Mouse (Mus musculus) c-Kit-positive CD71-positive TER-119-positive erythroid progenitor cells, embryonic 14.5 days (primary cell): ENCODE measurements around the gene AC124502.3.

ENCODE experiments used
- DNase-seq: peaks from one replicate; pipeline ENCODE4 v3.0.0-alpha.2; 2013; ENCODE audit warnings: low spot score

Gene AC124502.3

DNA sequence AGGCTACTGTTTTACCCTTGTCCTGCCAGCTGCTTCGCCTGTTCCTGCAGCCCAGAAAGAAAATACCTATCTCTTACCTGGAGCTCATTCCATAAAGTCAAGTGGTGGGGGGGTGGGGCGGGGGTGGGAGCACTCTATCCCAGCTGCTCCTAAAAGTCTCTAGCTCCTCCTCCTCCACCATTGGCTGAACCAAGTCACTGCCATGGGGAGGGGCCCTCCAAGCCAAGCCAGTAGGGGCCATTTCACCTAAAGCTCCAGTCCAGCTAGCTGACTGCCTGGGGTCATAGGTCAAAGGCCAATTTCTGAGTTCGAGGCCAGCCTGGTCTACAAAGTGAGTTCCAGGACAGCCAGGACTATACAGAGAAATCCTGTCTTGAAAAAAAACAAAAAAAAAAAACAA lies 6.0 kb upstream of the AC124502.3 start:
- DNase-seq, result no peak

DNA sequence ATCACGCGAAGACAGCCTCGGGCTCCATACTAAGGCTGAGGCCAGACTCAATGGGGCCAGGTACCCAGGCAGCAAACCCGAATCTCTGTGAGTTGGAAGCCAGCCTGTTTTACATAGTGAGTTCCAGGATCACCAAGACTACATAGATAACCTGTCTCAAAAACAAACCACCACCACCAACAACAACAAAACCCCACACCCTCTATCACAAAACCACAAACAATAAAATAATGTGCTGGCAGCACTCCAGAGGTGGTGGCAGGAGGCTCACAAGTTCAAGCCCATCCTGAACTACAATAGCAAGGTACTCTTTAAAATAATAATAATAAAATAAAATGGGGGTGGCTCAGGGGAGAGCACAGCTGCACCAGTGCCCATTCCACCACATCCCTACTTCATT lies 2.1 kb upstream of the AC124502.3 start:
- DNase-seq, result no peak

DNA sequence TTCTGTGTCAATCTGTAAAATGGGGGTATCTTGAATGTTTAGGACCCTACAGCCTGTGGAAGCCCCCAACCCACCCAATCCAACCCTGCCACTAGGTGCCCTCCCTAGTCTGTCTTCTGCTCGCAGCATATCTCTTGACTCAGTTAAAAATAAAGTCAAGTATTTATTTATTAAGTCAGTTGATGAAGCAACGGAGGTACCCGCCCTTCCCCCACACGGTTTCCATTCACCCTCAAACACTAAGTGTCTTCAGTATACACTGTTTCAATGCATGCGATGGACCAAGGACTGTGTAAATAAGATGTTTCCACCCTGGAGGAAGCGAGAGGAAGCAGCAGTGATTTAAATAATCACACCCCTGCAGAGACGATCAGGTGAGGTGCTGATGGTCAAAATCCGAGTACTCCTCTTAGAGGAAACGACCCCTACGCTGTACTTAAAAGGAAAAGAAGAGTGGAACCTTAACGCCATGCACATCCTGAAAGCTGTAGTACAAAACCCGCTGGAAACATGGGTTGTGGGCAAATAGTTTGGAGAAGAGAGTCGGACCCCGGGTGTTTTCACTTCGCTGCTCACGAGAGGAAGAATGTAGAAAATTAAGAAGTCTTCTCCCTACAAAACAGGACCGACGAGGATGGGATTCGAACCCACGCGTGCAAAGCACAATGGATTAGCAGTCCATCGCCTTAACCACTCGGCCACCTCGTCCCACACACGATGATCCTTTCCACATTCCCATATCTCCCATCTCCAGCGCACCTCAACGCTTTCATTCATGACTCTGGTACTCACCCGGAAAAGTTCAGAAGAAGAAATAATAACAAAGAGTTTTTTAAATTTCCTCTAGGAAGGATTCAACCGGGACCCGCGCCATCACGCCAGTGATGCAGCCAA lies 766 bp upstream of the AC124502.3 start:
- peak; percentile 70 for DNase-seq

DNA sequence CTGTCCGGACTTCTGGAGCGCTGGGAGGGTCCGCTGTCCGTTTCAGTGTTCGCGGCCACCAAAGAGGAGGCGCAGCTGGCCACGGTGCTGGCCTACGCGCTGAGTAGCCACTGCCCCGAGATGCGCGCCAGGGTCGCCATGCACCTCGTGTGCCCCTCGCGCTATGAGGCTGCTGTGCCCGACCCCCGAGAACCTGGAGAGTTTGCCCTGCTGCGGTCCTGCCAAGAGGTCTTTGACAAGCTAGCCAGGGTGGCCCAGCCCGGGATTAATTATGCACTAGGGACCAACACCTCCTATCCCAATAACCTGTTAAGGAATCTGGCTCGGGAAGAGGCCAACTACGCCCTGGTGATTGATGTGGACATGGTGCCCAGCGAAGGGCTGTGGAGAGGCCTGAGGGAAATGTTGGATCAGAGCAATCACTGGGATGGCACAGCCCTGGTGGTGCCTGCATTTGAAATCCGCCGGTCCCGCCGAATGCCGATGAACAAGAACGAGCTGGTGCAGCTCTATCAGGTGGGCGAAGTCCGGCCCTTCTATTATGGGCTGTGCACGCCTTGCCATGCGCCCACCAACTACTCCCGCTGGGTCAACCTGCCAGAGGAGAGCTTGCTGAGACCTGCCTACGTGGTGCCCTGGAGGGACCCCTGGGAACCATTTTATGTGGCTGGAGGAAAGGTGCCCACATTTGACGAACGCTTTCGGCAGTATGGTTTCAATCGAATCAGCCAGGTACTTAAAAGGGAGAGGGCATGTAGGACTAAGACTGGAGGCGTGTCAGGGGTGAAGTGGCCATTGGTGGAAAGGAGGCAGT lies 817 bp downstream of the AC124502.3 start:
- no peak for DNase-seq

DNA sequence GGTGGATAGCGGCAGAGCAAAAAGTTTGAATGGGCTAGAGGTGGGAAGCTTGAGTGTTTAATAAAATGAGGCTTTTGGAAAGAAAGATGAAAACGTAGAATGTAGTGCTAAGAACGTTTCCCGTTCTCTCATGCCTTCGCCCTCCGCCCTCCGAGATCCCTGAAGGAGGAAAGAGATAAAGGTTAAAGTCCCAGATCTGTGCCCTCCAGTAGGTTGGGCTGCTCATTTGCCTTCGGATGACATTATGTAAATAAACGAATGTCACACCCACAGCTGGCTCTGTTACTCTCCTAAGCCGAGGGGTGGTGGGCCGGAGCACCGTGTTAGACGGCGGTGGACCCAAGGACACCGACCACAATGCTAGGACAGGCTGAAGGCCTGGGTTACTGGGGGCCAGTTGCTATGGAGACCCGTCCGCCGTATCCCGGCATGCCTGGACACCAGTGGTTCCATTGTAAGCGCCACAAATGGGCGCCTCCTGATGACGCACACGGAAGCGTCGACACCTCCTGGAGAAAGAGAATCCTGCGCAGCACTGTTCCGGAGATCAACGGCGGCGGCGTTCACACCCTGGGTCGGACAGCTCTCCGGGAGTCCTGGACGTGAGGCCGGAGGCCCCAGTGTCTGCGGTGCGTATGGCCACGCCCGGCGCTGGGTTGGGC lies 2.3 kb downstream of the AC124502.3 start, which contains the start of gene Brms1:
Brms1 (plus strand) TSS at position 493 of the 662 bp plus-strand sequence.
- peak; percentile 93 for DNase-seq

DNA sequence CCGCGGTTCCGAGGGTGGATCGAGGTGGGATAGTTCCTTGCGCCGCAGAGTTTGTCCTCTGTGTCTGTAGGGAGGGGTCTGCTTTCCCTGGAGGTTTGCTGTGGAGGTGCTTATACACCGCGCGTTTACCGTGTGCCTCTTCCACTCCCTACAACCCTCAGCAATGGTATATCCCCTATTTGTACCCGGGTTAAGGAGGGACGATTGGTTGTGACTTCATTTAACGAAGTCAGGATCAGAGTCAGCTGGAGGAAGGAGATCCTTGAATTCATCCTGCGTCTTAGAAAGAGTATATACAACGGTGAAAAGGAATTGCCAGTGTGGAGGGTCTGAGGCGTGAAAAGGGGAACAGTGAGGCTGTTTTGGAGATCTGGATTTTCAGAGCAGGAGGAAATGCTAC lies 2.9 kb downstream of the AC124502.3 start:
- DNase-seq, result no peak

DNA sequence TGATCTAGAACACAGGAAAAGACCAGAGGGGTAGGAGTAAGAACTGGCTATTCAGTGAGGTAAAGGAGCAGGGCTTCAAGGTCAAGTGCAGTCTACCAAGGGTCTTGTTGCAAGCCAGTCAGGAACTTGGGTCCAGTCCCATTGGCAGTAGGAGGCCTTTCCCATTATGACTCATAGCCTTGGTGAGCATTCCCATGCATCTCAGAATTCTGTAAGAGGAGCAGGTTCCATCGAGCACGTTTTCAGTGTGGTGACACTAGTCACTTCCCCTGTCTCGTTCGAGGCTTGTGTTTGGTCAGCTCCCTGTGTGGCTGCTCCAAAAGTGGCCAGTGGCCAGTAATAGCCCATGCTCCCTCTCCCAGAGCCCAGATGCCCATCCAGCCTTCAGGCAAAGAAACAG lies 6.8 kb downstream of the AC124502.3 start:
- no peak for DNase-seq

DNA sequence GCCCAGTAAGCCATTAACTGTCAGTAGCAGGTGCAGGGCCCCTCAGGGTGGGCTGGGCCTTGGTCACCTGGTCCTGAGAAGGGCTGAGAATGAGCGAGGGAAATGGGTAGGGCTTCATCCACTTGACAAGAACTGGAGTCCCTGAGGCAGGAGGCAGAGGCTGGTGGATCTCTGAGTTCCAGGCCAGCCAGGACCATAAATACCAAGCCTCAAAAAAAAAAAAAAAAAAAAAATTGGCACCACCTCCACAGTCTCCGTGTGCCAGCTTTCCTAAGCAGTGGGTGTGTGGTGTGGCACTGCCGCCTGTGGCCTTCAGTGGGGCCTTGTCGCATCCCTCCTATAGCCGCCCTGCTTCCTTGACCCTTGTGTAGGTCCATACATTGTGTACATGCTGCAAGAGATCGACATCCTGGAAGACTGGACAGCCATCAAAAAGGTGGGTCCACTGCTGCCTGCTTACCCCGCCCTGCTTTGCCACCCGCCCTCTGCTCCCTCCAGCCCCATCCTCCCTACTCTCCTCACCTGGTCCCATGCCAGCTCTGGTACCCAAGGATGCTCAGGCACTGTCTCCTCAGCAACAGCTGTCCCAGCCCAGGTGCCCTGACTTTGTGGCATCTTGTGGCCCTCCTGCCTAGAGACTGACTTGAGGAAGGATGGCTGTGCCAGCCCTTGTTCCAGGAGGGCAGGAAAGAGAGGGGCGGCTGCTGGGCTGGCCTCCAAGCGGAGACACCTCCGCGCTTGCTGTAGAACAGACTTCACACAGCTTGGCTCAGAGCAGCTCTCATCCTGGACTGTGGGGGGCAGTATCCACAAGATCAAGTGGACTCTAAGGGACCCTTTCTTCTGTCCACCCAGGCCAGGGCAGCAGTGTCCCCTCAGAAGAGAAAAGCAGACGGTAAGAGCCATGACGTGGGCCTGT lies 9.7 kb downstream of the AC124502.3 start:
- no peak for DNase-seq

DNA sequence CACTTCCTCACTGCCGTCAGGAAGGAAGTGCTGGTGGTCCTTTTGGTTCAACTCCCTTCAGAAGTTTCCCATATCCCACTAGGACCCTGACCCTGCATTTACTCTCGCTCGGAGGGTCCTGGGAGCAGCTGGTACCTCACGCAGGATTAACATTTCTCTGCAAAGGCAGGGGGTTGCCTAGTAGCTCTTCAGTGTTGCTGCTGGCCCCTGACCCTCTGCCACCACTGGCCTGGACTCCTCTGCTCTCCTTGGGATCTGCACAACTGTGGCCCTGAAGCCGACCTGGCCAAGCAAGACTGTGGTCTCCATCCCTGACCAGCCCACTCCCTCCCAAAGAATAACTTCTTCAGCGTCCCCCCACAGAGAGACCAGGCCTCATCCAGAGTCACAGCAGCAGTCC lies 10.6 kb downstream of the AC124502.3 start:
- DNase-seq, result no peak

DNA sequence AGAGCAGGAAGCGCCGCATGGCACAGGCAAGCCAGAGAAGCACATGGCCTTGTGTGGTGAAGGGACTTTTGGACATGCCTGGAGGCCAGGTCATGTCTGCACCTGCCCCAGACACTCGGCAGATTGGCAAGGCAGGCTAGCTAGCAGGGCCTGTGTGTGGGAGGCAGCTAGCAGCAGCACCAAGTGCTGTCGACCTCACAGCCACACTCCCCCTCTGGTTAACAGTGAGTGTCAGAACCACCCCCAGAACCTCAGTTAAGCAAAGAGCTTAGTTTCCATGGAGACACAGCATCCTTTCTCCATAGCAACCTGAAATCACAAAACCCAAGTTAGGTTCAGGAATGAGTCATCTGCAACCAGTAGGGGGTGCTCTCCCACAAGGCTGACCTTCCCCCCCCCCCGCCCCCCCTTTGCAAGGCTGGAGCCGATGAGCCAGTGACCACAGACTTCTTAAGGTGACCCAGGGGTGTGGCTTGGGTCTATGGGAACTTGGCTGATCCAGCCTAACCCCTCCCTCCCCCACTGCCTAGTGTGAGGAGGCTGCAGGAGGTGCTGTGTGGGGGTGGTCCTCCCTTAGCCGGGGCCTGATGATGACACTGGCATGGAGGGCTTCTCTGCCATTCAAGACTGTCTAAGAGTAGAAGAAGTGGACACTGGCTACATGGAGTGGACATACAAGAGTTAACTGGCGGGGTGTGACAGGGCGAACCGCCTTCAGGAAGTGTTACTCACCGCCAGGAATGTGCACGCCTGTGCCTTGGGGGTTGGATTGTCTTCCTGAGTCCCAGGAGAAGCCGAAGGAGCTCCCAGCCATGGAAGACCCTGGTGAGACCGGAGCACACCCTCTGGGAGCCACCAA lies 11.6 kb downstream of the AC124502.3 start, which contains the start of gene Rin1:
Rin1 (plus strand) TSS at position 435 of the 859 bp plus-strand sequence.
- no peak for DNase-seq

DNA sequence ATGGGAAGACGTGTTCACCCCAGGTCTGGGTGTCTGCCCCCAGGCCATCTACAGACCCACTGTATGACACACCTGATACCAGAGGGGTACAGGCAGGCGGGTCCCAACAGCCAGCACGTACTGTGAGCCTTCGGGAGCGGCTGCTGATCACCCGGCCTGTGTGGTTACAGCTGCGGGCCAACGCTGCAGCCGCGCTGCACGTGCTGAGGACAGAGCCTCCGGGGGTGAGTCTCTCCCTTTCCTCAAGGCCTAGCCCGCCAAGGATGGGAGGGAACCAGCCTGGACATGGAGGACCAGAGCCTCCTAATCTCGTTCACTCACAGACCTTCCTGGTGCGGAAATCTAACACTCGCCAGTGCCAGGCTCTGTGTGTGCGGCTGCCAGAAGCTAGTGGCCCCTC lies 12.3 kb downstream of the AC124502.3 start:
- DNase-seq, result no peak

DNA sequence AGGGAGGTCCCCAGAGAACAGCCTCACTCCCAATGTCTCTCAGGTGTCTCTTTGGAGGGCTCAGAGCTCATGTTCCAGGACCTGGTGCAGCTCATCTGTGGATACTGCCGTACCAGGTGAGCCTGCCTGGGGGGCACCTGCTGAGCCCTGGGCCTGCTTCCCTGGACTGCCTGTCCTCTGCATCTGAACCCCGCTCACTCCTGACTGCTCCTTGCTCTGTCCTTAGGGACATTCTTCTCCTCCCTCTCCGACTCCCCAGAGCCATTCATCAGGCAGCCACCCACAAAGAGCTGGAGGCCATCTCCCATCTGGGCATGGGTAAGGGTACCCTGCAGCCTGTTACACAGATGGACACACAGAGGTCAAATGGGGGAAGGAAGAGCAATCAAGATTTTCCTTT lies 12.8 kb downstream of the AC124502.3 start:
- no peak for DNase-seq

DNA sequence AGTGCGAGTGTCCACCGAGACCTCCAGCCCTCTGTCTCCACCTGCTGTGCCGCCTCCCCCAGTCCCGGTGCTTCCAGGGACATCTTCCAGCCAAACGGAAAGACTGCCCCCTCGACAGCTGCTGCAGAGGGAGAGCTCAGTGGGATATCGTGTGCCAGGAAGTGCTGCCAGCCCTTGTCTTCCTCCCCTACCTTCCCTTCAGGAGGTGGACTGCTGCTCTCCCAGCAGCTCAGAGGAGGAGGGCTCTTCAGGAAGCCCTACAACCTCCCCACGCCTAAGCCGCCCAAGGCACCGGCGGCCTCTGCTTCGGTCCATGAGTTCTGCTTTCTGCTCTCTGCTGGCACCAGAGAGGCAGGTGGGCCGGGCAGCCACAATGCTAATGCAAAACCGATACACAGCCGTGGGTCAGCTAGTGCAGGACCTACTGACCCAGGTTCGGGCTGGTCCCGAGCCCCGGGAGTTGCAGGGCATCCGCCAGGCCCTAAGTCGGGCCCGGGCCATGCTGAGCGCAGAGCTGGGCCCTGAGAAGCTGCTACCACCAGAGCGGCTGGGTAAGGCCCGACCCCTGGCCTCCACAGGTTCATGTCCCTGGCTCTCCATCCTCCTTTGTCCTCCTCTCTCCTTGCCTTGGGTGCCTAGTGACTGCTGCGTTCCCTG lies 13.6 kb downstream of the AC124502.3 start:
- DNase-seq, result no peak

DNA sequence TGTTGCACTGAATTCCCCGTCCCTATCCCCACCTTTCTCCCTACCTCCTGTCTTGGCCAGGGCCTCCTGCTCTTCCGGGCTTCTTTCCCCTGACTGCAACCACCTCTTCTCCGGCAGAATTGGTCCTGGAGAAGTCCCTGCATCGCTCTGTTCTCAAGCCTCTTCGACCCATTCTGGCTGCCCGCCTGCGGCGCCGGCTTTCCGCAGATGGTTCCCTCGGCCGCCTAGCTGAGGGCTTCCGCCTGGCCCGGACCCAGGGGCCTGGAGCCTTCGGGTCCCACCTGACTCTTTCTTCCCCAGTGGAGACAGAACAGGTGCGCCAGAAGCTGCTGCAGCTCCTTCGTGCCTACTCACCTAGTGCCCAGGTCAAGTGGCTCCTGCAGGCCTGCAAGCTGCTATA lies 14.2 kb downstream of the AC124502.3 start:
- DNase-seq, result no peak

DNA sequence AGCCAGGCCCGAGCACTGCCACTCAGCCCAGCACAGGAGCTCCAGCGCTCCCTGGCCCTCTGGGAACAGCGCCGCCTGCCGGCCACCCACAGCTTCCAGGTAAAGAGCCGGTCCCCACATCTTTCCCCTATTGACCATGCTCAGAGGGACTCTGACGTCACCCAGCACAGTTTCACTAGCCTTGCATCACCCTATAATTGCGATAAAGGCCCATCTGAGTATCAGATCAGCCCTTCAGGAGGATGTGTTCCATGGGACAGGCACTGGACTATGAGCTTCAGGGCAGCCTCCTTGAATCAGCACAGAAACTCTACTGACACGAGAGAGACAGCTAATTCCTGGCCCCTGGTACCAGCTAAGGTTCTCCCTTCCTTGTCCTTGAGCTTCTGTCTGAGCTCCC lies 15.2 kb downstream of the AC124502.3 start:
- peak; percentile 56 for DNase-seq

DNA sequence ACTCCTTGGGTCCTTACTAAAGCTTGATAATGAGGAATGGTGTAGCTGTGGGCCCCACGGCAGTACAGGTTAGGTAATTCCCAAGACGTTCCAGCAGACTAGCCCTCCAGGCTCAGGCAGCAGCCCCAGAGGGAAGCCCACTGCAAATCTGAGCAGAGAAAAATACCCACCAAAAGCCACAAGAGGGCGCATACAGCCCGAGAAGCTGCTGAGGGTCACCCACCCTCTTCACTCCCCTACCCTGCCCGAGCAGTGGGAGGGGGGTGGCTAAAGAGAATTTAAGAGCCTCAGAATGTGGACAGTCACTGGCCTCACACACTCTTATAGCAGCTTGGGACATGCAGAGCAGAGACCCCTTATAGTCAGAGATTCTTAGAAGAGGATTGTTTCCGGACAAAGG lies 17.6 kb downstream of the AC124502.3 start:
- no peak for DNase-seq

DNA sequence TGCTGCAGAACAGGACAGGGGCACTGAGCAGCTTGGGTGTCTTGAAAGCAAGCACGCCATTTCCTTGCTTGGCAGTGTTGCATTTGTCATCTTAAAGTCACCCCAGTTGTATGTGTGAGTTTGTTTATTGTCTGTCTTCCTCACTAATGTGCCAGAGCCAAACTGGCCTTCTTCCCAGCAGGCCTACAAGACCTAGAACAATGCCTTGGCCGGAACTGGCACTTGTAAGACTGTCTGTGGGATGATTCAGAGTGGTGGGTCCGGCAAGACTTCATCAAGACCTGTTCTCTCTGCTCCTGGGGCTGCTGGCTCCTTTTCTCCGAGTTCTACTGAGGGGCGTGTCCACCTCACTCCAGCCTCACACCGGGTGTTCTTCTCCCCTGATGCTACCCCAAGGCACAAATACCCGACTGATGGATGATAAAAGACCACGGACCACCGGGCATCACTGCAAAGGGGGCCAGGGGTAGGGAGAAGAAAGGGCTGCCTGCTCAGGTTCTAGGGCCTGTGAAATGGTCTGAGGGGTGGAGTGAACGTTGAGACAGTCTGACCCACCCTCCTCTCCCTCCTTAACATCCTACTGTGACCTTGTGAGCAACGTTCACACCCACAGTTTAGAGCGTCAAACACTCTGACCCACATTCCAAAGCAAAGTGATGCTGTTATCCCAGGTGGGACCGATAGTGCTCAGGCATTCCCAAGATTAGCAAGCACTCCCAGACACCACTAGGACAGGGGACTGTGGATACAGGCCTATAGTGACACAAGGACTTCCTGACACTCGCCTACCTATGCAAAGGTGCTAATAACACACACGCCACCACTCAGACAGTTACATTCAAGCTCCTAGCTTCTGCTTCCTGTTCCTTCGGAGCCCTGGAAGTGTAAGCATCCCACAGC lies 19.4 kb downstream of the AC124502.3 start:
- no peak for DNase-seq

DNA sequence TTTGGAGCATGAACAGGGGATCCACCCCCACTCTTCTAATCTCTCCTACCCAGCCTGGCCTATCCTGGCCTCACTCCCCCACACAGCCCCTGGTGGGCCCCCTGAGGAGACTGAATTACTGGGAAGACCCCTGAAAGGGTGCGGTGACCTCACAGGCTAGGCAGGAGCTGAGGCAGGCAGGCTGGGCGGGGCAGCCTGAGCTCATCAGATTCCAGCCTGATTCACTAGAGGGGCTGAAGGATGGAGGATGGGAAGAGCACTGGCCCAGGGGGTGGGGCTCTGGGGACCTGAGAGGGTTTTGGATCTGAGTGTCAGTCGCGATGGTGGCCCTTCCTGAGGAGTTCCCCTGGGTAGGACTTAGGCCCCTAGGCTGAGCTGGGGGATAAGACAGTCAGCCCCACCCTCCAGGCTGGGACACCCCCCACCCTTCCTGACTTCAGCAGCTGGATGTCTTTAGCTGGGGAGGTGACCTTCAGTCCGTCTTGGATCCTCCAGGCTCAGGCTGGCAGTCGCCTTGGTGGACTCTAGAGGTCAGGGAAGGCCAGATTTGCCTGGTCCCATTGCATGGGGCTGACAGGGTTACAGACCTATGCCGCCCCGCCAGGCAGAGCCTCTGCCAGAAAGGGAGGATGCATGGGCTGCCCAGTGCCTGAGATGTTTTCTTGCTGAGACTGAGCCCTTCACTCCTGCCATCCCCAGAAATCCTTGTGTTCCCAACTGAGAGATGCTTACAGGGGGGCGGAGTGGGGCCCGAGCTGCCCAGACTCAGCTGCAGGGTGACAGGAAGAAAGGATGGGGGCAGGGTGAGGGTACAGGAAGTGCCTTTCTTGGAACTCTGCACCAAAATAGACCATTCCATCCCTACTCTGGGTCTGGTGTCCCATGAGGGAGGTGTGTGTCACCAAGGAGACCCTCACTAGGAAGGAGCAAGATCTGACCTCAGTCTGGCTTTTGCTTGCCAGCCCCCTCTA lies 20.4 kb downstream of the AC124502.3 start:
- no peak for DNase-seq
